Mouse (Mus musculus): ENCODE results near the gene Rcc2.

DNA sequence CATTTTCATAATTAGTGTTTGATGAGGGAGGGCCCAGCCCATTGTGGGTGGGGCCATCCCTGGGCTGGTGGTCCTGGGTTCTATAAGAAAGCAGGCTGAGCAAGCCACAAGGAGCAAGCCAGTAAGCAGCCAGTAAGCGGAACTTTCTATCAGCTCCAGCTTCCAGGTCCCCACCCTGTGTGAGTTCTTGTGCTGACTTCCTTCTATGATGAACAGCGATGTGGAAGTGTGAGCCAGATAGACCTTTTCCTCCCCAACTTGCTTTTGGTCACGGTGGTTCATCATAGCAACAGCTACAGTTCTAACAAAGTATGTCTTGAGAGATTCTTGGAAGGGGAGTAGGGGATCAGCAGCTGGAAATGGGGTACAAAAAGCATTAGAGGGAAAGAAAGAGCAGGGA, 65.6 kb downstream of the Rcc2 start:
- TF ChIP-seq CTCF (IDR thresholded peaks at IDR 0.05; ENCODE audit: low read depth), result no peak
- TF ChIP-seq EP300 (optimal IDR thresholded peaks at IDR 0.05), result no peak
